Mouse (Mus musculus) adrenal gland, postnatal 10 days (tissue): ENCODE data around the gene Ahnak. TPM values are rescaled to one million over a fixed set of nuclear protein-coding genes. Genes with fewer than 3 reads are reported as not detected.
"Not testable (repeated sequence)": the region's sequence is repeated elsewhere in the genome, so short reads cannot be mapped to it uniquely, and the experiment has no call there.

Experiments
- DNase-seq: peaks from one replicate; pipeline ENCODE4 v3.0.0; 2021; ENCODE audit warnings: mixed read lengths
- total RNA-seq, 2 experiments: library from RNA; stranded (reverse); gene quantifications; 2 replicates each; pipeline ENCODE4 v1.2.3; 2021

Ahnak gene
- total RNA-seq, 2 experiments from 2014 or later: 146 to 184 TPM

GRCm38 (mm10) chr19:9097441-9097840 lies 108.4 kb downstream of the Ahnak start:
- DNase-seq: no peak

- no peak for DNase-seq
Measured at GRCm38 (mm10) chr19:9099751-9100150, 110.7 kb downstream of the Ahnak start.

- DNase-seq: peak; percentile 60
Measured at GRCm38 (mm10) chr19:9100297-9101061, 111.4 kb downstream of the Ahnak start.

- DNase-seq: no peak
Measured at GRCm38 (mm10) chr19:9101062-9101457, 112.0 kb downstream of the Ahnak start.

- DNase-seq: no peak
Measured at GRCm38 (mm10) chr19:9103986-9104385, 114.9 kb downstream of the Ahnak start.

- DNase-seq: no peak
Measured at GRCm38 (mm10) chr19:9105101-9105685, 116.1 kb downstream of the Ahnak start.

GRCm38 (mm10) chr19:9106096-9106495 lies 117.0 kb downstream of the Ahnak start:
- DNase-seq: no peak

GRCm38 (mm10) chr19:9106751-9107378 lies 117.8 kb downstream of the Ahnak start:
- peak; percentile 40 for DNase-seq

- no peak for DNase-seq
Measured at GRCm38 (mm10) chr19:9107379-9107755, 118.3 kb downstream of the Ahnak start.

GRCm38 (mm10) chr19:9108536-9108935 lies 119.5 kb downstream of the Ahnak start:
- DNase-seq: no peak

GRCm38 (mm10) chr19:9110182-9110869 lies 121.2 kb downstream of the Ahnak start:
- peak; percentile 51 for DNase-seq

- DNase-seq: peak; percentile 36
Measured at GRCm38 (mm10) chr19:9112043-9112442, 123.0 kb downstream of the Ahnak start.

- DNase-seq: no peak
Measured at GRCm38 (mm10) chr19:9116268-9116667, 127.2 kb downstream of the Ahnak start.

GRCm38 (mm10) chr19:9117275-9117674 lies 128.2 kb downstream of the Ahnak start:
- peak; percentile 5 for DNase-seq

GRCm38 (mm10) chr19:9119655-9120425 lies 130.8 kb downstream of the Ahnak start:
- DNase-seq: peak; percentile 16

GRCm38 (mm10) chr19:9122390-9122789 lies 133.3 kb downstream of the Ahnak start:
- no peak for DNase-seq

- not testable (repeated sequence) for DNase-seq
Measured at GRCm38 (mm10) chr19:9123986-9124385, 134.9 kb downstream of the Ahnak start.

Other genes with a start within 250 kb of the Ahnak start
- 1 to 10 TPM; 1.3 to 3.1 TPM for gene 1700092M07Rik, start 248.6 kb upstream of the Ahnak start, total RNA-seq
- 10 to 100 TPM; 73.8 to 75.8 TPM for gene Stx5a, start 247.9 kb upstream of the Ahnak start, total RNA-seq
- gene Nxf1, start 232.2 kb upstream of the Ahnak start, total RNA-seq: 100 to 1,000 TPM in 1 of 2 experiments, 10 to 100 TPM in 1; 88.6 to 107 TPM
- 100 to 1,000 TPM; 101 to 127 TPM for gene Tmem223, start 218.3 kb upstream of the Ahnak start, total RNA-seq
- 10 to 100 TPM; 48.6 to 50.0 TPM for gene Tmem179b, start 214.8 kb upstream of the Ahnak start, total RNA-seq
- gene Taf6l, start 202.9 kb upstream of the Ahnak start, total RNA-seq: 10 to 100 TPM; 12.4 to 19.5 TPM
- gene Polr2g, start 190.7 kb upstream of the Ahnak start, total RNA-seq: 10 to 100 TPM; 81.3 to 90.4 TPM
- gene Zbtb3, start 186.7 kb upstream of the Ahnak start, total RNA-seq: 1 to 10 TPM; 2.0 to 2.3 TPM
- 10 to 100 TPM; 25.7 to 30.7 TPM for gene Ttc9c, start 170.0 kb upstream of the Ahnak start, total RNA-seq
- 10 to 100 TPM; 58.0 to 62.7 TPM for gene Hnrnpul2, start 169.3 kb upstream of the Ahnak start, total RNA-seq
- gene AC129217.1, start 159.5 kb upstream of the Ahnak start, total RNA-seq: not detected
- 100 to 1,000 TPM; 157 to 160 TPM for gene Bscl2, start 151.8 kb upstream of the Ahnak start, total RNA-seq
- 1 to 10 TPM; 5.8 to 9.8 TPM for gene Gng3, start 150.1 kb upstream of the Ahnak start, total RNA-seq
- gene Lrrn4cl, start 138.5 kb upstream of the Ahnak start, total RNA-seq: 1 to 10 TPM; 5.5 to 6.1 TPM
- 100 to 1,000 TPM; 193 to 217 TPM for gene Ubxn1, start 117.8 kb upstream of the Ahnak start, total RNA-seq
- 10 to 100 TPM; 69.1 to 79.0 TPM for gene Uqcc3, start 108.4 kb upstream of the Ahnak start, total RNA-seq
- gene Lbhd1, start 105.6 kb upstream of the Ahnak start, total RNA-seq: 10 to 100 TPM in 1 of 2 experiments, 1 to 10 TPM in 1; 7.4 to 10.7 TPM
- gene Gm49403, start 105.4 kb upstream of the Ahnak start, total RNA-seq: not detected
- 10 to 100 TPM; 31.5 to 31.9 TPM for gene 1810009A15Rik, start 100.4 kb upstream of the Ahnak start, total RNA-seq
- not detected for gene Gm49416, start 100.4 kb upstream of the Ahnak start, total RNA-seq
- gene Ints5, start 96.3 kb upstream of the Ahnak start, total RNA-seq: 10 to 100 TPM; 23.7 to 25.2 TPM
- 100 to 1,000 TPM; 142 to 150 TPM for gene Ganab, start 91.2 kb upstream of the Ahnak start, total RNA-seq
- gene B3gat3, start 68.9 kb upstream of the Ahnak start, total RNA-seq: 10 to 100 TPM; 55.1 to 59.3 TPM
- gene Rom1, start 59.9 kb upstream of the Ahnak start, total RNA-seq: 10 to 100 TPM; 17.4 to 24.0 TPM
- 10 to 100 TPM; 43.6 to 53.3 TPM for gene Eml3, start 59.7 kb upstream of the Ahnak start, total RNA-seq
- gene Mta2, start 47.4 kb upstream of the Ahnak start, total RNA-seq: 100 to 1,000 TPM in 1 of 2 experiments, 10 to 100 TPM in 1; 94.8 to 111 TPM
- gene Tut1, start 35.4 kb upstream of the Ahnak start, total RNA-seq: 10 to 100 TPM; 17.4 to 19.3 TPM
- gene Eef1g, start 22.2 kb upstream of the Ahnak start, total RNA-seq: 100 to 1,000 TPM; 355 to 407 TPM
- 1 to 10 TPM in 1 of 2 experiments, not detected in 1; 3.9 TPM for gene Scgb1a1, start 98.7 kb downstream of the Ahnak start, total RNA-seq
- gene Asrgl1, start 146.4 kb downstream of the Ahnak start, total RNA-seq: 10 to 100 TPM; 18.1 TPM